Comparison of ENCODE assay signal across 13 mouse cellular contexts in the genomic region with DNA sequence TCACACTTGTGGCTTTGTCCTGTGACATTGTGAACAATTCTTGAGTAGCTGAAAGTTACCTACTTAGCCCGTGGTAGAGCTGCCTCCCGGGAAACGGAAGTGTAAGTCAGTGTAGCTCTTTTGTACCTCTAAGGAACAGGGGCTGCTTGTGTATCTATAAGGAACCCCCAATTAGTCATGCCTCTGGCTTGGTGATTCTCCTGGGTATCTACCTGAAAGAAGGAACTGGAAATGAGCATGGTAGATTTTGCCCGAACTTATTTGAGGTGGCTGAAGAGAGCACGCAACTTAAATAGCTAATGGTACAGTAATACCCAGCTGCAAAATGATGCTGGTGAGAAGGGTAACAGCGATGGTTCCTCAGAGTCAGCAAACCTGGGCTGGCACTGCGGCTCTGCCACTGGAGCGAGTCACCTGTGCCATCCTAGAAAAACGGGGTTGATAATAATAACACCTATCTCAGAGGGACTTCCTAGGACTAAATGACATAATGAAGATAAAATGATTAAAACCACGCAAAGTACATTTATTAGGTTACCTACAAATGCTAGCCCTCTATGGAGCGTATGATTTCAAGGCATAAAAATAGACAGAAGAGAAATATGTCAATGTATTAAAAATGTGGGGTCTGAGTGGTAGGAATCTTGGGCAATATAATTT.
"Had no signal": no experiment of that assay in that cellular context is flagged by ENCODE, and none has a peak within 500 bp of the region (broad histone marks: within the 10 kb centered on the region; RNA-seq: fewer than 3 reads in every experiment).

No protein-coding gene starts in this region.

- H3K9ac ChIP-seq: liver, embryonic 13.5 days had no signal

- DNase-seq: kidney, adult 11 months; kidney, adult 8-10 months; kidney, postnatal 14 days; kidney, postnatal 4 days; layer of hippocampus, adult 9-11 months; layer of hippocampus, postnatal 36 days; liver, embryonic 13.5 days; lung, adult 2 months; lung, postnatal 14 days; midbrain, embryonic 14.5 days had no signal

- H3K27ac ChIP-seq: left cerebral cortex, adult 2 months; stomach, postnatal 0 days had no signal

- H3K9me3 ChIP-seq: liver, embryonic 13.5 days had no signal

- H3K4me3 ChIP-seq: liver, embryonic 13.5 days had no signal

- H3K36me3 ChIP-seq: liver, embryonic 13.5 days had no signal

- H3K4me2 ChIP-seq: liver, embryonic 13.5 days; midbrain, embryonic 11.5 days had no signal
